Mouse (Mus musculus) right cerebral cortex, adult 18-20 months (tissue): ENCODE data around the gene Slc35f5.

Source experiments
- DNase-seq: peaks from one replicate; pipeline ENCODE4 v3.0.0; 2022; ENCODE audit warnings: mixed read lengths

The Slc35f5 gene

GRCm38 (mm10) chr1:125575458-125576114, 15.2 kb downstream of the Slc35f5 start:
- no peak for DNase-seq

DNA sequence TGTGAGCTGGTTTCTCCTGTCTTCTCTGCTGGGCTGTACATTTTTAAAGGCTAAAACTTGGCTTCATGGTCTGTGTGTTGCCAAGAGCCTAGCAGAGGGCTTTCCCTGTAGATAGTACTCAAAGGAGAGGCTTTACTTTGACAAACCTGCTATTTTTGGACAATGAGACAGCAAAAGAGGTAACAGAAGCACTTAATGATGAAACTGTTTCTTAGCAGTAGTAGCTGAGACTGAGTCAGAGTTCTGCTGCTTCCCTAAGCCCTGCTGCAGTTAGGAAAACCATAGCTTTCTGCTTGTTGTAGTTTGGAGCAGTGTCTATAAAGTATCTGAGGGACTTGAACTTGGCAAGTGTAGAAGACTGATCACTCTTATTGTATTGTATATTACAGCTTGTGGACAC, 16.6 kb downstream of the Slc35f5 start:
- no peak for DNase-seq

DNA sequence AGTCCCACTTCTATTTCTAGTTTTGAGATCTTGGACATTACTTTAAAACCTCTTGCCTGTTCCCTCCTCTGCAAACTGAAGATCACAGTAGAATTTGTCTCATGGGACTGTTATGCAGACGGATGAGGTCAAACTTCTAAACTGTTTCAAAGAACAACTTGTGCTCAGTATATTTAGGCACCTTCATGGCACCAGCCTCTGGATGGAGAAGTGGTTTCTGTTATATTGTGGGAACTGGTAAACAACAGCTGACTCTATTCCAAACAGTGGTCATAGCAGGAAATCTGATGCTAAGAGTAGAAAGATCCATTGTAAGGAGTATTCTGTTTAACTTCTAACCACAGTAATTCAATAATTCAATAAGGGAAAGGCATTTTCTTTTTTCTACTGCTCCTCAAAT, 17.7 kb downstream of the Slc35f5 start:
- no peak for DNase-seq

DNA sequence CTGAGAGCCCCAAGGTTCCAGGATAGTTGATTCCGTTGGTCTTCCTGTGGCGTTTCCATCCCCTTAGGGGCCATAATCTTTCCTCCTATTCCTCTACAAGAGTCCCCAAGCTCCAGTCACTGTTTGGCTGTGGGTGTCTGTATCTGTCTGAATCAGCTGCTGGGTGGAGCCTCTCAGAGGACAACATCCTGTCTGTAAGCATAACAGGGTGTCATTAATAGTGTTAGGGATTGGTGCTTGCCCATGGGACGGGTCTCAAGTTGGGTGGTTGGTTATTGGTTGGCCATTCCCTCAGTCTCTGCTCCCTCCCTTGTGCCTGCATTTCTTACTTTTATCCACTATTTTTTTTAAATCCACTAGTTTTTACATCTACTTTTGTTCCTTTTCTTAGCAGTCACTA, 20.7 kb downstream of the Slc35f5 start:
- no peak for DNase-seq

- no peak for DNase-seq
Observed at GRCm38 (mm10) chr1:125603620-125604019, 43.2 kb downstream of the Slc35f5 start.

DNA sequence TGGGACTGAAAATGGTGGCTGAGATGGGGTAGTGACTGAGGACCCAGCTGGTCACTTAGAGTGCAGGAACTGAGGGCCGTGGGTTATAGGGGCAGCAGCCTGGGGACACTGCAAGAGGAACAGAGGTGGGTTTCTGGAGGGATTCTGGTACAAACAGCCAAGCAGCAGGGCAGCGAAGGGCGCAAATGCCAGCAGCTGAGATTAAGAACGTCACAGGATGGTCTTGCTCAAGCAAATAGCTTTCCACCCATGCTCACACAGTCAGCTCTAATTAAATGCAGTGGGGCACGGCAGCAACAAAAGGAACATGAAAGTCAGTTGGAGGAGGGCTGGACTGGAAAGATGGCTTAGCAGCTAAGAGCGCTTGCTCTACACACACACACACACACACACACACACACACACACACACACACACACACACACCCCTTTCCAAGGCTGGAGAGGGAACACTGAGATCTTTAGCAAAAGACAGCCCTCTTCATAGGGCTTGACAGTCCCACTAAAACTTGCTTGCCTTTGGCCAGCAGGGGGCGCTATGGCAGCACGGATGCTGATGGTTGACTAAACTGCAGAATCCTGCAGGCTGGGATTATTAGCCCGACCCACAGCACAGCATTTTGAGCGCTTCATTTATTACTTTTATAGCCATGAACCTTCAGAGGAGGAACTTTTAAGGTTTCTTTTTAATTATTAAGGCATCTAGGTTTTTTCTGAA, 46.9 kb downstream of the Slc35f5 start:
- peak; percentile 83 for DNase-seq

DNA sequence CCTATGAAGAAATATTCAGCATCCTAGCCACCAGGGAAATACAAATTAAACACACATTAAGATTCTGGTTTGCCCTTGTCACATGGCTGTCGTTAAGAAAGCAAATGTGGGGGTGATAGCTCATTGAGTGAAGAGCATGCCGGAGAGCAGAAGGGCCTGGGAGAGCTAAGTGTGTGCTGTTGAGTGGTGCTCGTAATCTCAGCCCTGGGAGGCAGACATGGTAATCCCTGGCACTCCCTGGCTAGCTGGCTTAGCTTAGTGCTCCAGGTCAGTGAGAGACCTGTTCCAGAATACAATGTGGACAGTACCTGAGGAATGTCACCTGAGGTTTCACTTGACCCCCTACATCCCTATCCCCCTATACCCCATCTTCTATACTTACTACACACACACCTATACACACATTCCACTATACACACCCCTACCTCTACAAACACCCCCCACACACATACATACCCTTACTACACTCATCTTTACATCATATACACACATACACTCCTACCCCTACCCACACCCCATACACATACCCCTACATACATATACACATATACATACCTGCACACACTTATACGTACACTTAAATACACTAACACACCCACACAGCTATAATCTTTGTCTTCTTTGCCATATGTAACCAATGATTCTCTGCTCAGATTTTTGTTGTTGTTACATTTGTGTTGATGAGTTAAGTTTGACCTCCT, 64.1 kb downstream of the Slc35f5 start:
- DNase-seq, result no peak

- DNase-seq, result no peak
Observed at GRCm38 (mm10) chr1:125639501-125640253, 79.3 kb downstream of the Slc35f5 start.

DNA sequence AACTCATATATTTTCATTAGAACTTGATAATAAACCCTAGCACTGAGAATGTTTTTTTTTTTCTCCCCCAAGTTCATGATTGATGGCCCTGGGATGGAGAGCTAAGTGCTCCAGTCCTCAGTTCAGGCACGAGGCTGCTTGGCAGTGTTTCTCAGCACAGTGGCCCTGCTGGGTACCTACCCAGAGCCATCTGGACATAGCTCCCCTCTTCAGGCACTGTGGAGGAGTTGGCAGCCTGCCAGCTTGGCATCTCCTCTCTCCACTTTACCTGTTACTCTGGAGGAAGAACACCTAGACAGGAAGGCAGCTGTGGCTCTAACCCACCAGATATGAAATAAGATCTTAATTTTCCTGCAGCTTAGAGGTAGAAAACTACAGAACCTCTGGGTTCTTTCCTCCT, 83.2 kb downstream of the Slc35f5 start:
- DNase-seq, result no peak
